Mouse (Mus musculus) G1E-ER4 (cell line): ENCODE results near the gene Lbx1. TPM values are rescaled to one million over a fixed set of nuclear protein-coding genes. Genes with fewer than 3 reads are reported as not detected.

Experiments
- GATA1 ChIP-seq: IDR thresholded peaks from one replicate; pipeline ENCODE4 v1.8.0; 2012; ENCODE audit warnings: low read length, inconsistent platforms
- polyA plus RNA-seq: library from polyadenylated mRNA; stranded (reverse); fragments of >175 nt; gene quantifications from 2 replicates; pipeline ENCODE4 v1.2.3, GENCODE M21; 2012

Gene Lbx1
- polyA plus RNA-seq, 1 experiment: not detected

DNA sequence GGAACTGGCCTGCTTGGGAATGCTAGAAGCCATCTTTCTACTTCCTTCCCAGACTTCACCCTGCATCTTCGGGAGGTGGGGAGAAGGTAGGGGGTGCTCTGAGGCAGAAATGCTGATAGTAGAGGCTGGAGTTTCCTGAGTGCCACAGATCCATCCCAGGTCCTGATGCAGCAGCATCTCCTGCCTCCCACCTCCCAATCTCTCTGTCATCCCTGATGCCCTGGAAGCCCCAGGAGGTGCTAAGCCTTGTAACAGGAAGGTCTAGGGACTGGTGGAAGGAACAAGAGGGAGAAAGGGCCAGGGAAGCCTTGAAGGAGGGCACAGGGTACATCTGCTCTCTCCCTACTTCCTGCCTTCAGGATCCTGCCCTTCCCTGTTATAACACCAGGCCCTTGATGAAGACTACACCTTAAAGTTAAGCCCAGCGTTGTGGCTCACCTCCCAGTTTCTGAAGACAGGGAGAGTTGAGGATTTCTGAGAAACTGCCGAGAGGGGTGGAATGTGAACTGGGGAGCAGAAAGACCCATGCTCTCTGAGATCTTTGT, 2.1 kb upstream of the Lbx1 start:
- no peak for TF ChIP-seq GATA1

DNA sequence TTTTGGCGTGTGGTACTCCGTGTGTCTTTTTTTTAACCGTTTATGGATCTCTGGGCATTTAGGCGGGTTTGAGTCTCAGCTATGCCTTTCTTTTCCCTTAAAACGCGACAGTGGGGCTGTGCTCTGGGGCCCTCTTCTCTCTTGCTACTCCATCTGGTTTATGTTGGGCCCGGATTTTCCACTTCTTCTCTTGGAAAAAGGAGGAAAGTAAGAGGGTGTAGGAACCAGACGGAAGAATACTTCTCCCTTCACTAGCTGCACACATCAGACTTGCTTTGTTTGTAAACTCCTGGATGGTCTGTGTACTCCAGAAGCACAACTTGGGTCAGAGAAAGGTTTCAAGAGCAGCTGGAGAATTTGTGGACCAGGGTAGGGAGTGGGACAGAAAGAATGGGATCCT, 1.5 kb upstream of the Lbx1 start:
- TF ChIP-seq GATA1: no peak

DNA sequence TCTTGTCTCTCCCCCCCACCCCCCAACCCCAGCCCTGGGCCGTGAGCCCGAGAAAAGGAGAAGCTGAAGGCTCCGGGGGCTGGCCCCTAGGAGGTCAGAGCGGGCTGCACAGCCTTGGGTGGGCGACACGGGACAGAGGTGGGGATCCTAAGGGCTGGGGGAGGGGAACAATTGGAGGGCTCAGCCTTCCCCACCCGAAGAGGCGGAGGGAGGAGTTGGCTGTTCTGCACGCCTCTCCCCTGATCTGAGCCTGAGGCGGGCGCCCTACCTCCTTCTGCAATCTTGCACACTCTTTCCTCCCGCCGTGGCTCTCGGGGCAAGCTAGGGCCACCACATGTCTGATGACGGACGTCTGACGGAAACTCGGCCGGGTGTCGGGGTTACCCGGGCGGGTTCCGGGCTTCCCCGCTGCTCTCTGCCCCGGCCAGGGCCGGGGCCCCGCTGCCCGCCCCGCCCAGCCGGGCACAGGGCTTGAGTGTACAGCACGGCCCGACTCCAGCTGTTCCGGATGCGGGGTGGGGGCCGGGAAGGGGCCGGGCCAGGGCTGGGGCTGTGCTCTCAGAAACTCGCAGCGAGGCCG, 841 bp upstream of the Lbx1 start:
- TF ChIP-seq GATA1: no peak

DNA sequence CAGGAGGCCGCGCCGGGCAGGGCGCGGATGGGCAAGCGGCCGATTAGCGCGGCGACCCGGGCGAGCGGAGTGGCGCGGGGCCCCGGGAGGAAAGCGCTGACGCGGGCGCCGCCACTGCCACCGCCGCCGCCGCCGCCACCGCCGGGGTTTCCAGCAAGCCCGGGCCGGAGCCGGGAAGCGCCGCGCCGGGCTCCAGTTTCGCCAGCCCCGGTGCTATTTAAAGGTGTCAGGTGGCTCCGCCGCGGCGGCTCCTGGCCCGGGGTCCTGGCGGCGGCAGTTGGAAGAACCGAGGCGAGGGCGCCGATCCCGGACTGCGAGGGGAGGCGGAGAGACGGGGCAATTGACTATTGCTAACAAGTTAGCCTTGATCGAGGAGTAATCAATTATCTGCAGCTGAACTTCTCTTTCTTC, 276 bp downstream of the Lbx1 start:
- TF ChIP-seq GATA1: no peak

DNA sequence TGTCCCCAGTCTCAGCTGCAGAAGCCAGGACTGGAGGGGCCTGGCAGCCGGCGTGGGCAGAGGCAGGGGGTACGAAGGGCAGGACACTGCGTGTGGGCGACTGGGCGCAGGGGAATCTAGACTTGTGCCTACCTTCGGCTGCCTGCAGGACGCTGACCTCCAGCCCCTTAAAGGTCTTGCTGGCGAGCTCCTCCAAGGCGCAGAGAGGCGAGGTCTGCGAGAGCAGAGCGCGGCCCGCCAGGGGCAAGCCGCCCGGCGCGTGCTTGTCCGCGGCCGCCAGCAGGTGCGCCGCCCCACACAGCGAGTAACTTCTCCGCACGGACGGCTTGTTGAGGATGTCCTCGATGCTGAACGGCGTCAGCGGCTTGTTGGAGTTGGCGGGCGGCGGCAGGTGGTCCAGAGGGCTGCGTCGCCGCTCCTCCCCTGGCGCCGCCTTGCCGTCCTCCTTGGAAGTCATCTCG, 811 bp downstream of the Lbx1 start:
- TF ChIP-seq GATA1: no peak

DNA sequence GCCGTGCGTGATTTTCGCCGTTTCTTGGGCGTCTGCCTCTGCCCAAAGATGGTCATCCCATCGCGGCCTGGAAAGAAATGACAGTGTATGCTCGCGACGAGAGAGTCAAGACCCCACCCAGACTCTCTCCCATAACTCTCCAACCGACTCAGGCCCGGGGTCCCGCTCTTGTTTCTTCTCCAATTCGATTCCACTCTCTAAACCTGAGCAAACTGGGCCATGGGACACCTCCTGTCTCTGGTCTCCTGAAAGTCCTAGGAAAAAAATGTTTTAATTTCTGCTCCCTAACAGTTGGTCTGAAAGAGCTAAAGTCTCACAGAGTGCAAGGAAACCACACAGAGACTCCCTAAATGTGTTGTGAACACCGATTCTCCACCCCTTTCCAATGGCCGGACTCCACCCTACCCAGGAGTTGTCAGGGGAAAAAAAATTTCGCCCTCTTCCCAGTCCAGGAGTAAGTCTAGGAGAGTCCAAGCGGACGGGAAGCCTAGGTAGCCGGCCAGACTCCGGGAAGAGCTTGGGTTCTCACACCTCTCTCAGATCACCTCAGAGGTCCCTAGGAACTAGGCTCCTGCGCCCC, 1.3 kb downstream of the Lbx1 start:
- no peak for TF ChIP-seq GATA1

DNA sequence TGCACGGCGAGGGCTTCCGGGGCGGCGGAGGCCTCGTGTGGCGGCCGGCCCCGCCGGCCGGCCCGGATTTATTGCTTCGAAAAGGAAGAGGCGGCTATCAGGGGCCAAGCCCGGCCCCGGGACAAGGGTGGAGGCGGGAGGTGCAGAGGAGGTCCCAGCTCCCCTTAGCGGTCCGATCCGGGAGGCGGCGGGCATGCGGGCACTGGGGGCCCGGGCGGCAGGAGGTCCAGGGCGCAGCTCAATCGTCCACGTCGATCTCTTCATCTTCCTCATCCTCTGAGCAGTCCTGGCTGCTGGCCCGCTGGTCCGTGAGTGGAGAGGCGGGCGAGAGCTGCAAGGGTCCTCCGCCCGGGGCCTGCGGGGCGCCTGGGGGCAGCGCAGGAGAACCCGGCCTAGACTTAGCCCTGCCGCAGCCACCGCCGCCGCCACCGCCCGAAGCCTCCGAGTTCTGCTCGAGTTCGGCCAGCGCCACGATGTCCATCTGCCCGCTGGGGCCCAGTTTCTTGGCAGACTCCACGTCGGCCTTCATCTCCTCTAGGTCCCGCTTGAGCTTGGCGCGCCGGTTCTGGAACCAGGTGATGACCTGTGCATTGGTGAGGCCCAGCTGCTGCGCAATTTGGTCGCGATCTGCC, 2.0 kb downstream of the Lbx1 start:
- TF ChIP-seq GATA1: no peak

DNA sequence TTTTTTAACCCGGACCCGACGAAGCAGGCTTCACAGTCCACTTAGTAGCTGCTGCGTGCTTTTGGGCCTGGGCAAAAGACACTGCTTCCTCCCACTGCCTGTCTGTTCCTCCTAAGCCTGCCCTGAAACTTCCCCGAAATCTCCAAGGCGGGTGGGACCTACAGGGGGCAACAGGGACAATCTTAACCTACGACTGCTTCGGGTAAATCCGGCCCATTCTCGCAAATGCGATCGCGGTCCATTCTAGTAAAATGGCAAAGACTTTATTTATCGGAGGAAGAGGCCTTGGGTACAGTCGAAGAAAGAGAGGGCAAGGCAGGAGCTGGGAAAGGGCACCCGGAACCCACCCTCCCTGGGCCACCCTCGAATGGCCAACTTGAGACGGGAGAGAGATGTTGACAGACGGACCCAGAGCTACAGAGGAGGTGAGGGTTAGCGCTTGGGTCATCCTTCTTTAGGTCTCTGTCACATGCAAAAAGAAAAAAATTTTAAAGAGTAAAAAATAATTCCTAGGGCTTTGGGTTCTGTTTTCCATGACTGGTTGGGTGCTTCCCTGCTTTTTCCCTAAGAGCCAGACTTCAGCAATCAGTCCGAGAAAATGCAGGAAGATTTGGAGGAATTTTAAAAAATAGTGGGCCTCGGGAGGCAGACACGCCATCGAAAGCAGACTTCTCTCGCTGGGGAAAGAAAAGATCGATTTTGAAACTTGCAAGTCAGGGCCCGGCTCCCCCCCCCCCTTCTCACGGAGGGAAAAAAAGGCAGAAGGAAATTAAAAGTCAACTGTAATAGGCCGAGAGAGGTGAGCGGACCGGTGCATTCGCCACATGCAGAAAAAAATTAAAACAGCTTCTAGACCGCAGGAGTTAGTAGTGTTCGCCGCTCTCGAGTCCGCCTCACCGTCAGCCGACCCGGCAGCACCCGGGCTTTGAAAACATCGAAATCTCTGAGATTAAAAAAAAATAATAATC, 2.9 kb downstream of the Lbx1 start:
- TF ChIP-seq GATA1: no peak

DNA sequence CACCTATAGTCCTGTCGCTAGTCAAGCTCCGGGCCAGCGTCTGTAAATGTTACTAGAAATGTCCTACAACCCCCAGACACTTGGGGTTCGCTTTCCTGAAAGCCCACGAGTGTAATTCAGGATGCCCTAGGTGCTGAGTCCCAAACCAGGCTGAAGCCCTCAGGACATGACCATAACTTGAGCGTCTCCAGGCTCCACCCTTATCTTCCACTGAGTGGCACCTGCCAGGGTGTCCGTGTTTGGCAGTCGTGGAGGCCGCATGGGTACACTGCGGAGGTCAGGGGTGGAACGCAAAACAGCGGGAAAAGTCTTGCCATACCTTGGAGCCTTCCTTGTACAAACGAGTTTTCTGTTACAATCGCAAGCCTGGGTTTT, 3.6 kb downstream of the Lbx1 start:
- TF ChIP-seq GATA1: no peak

DNA sequence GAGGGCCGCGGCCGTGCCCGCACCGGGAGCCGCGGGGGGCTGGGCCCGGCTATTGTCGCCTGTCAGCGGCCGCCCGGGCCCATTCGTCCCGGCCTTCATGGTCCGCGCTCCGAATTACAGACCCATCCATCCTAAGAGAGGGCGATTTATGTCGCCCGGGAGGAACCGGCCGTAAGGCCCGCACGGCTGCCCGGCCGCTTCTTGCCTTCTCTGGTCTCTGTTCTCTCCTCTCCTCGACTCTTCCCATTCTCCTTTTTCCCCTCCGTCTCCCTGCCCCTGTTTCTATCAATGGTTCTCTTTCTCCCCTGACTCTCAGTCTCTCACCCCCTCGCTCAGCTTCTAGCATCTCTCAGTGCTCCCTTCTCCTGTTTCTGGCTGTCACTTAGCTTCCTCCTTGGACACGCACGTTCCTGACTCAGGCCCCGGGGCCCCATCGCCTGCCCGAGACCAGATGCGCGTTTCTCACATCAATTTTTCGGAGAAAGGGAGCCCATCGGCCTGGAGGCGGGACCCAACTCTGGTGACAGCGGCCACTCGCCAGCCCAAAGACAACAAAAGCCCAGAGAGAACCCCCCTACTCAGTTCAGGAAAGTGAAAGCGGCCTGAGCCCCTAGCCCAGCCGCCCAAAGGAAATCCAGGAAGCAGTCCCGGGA, 4.1 kb downstream of the Lbx1 start:
- no peak for TF ChIP-seq GATA1

DNA sequence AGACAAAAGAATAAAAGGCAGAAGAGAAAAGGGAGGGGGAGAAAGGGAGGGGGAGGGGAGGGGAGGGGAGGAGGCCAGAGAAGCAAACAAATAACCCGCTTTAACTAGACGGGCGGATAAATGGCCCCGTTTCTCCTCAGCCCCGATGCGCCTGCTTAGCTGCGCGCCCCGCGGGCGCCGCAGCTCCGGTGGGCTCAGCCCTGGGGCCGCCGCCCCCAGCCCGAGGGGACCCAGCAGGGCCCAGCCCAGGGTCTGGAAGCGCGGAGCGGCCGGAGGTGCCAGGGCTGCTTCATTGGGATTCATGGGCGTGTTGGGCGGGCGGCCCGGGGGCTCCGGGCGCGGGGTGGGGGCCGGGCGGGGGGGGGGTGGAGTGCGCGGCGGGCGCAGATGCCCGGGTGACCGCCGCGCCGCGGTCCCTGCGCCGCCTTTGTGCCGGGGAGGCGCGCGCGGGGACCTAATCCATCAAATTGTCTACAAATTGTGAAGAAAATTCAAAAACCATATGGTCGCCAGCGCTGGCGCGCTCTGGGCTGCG, 4.7 kb downstream of the Lbx1 start:
- TF ChIP-seq GATA1: no peak

DNA sequence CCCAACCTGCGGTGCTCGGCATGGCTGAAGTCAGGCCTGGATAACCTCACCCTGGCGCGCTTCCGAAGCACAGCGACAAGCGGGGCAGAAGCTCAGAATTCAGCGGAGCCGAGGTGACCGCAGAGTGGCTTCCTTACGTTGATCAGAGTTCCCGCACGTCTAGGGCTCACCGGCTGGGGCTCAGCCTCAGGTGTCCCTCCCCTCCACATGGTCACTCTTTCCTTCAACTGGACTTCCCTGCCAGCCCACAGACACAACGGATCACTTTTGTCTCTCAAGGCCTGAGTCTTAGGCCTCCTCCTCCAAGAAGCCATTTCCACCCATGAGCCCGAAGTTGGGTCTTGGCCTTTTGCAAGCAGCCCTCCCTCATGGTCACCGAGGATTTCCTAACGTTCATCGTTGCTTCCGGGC, 5.4 kb downstream of the Lbx1 start:
- TF ChIP-seq GATA1: no peak

DNA sequence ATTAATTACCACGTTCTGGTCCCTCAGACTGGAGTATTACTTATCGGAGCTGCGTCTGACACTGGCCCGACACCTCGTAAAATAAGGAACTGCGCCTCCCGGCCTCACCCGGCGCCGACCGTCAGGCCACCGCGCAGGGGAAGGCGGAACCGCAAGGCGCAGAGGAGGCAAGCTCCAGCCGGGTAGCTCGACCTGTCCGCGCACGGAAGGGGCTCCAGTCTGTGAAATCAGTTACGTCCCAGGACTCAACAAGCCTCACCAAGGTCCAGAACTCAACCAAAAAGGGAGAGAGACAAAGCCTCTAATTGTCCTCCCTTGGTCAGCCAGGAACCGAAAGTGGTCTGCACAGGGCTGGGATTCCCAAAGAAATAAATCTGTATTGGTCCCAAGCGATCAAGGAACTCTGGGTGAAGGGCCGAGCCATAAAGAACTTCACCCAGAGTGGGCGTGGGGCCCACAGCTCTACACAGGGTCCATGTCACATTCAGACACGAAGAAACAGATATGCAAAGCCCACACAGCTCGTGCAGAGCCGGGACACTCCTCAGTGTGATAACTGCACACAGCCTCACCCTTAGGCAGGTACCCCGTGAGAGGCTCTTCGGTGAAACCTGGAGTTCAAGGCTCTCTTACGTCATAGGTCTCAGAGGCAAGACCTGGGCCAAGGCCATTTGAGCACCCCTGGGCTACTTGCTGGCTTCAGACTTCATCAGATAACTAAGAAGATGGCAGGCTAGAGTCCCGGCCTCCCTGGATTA, 6.1 kb downstream of the Lbx1 start:
- no peak for TF ChIP-seq GATA1

DNA sequence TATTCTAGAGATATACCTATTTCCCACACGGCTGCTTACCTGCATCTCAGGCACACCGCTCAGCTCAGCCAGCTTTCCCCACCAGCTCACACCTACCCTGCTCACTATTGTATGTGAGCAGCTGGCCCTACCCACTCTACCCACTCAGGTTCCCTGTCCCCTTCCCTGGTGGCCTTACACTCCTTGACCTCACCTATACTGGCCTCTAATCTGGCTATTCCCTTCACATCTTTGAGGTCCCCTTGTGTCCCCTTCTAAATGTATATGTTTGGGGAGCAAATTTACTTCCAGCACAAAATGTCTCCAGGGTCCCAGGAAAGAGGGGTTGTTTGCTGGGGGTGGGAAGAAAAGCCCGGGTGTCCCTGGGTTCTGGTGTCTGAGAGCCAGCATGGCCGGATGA, 6.8 kb downstream of the Lbx1 start:
- TF ChIP-seq GATA1: no peak

DNA sequence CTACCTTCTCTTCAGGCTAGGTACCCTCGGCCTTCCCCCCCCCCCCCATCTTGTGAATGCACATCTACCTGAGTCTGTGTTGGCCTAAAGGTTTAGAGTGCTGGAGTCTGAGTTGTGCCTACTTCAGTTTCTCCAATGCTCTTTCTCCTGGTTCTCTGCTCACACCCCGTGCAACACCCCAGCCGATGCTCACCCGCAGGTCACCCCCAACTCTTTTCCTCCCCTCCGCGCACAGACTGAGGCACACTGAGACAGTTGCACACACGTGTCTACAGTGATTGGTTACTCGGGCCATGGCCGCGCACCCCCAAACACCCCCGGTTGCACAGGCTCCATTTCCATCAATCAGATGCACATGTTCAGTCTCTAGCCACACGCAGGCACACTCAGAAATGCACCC, 7.5 kb downstream of the Lbx1 start:
- TF ChIP-seq GATA1: no peak
